Mouse (Mus musculus): ENCODE measurements around the gene Gm20388. TPM values are rescaled to one million over a fixed set of nuclear protein-coding genes. Genes with fewer than 3 reads are reported as not detected.
A peak's percentile ranks its signal among the peaks of the same experiment; 100 is the strongest.

The Gm20388 gene
- polyA plus RNA-seq, 1 experiment, result not detected

GRCm38 (mm10) chr8:124270904-124271303 is 4360.3 kb downstream of the Gm20388 start:
- no peak for TF ChIP-seq CTCF (IDR thresholded peaks at IDR 0.05; ENCODE audit: insufficient read depth, low read depth, low read length)
- TF ChIP-seq POLR2A (IDR thresholded peaks at IDR 0.05; ENCODE audit: insufficient read depth, low read depth, low read length), result no peak
- Histone ChIP-seq H3K4me3 (ENCODE audit: insufficient read depth, low read depth, low read length) (no peak overlapping the region), H3K27ac (ENCODE audit: insufficient read depth, low read depth, low read length) (no peak overlapping the region), H3K4me1 (ENCODE audit: control insufficient read depth, insufficient read depth, low read length) (peaks cover 46% of the 10 kb centered on the region)
- WGBS, result 59% methylated on average over 11 of the region's 11 CpGs

GRCm38 (mm10) chr8:124271518-124271917 is 4360.9 kb downstream of the Gm20388 start:
- Histone ChIP-seq H3K27ac (ENCODE audit: insufficient read depth, low read depth, low read length) (no peak overlapping the region), H3K4me3 (ENCODE audit: insufficient read depth, low read depth, low read length) (no peak overlapping the region), H3K4me1 (ENCODE audit: control insufficient read depth, insufficient read depth, low read length) (peaks cover 46% of the 10 kb centered on the region)
- no peak for TF ChIP-seq POLR2A (IDR thresholded peaks at IDR 0.05; ENCODE audit: insufficient read depth, low read depth, low read length)
- no peak for TF ChIP-seq CTCF (IDR thresholded peaks at IDR 0.05; ENCODE audit: insufficient read depth, low read depth, low read length)
- WGBS, result 96% methylated on average over 12 of the region's 12 CpGs

GRCm38 (mm10) chr8:124272792-124273191 is 4362.2 kb downstream of the Gm20388 start:
- H3K4me3 ChIP-seq (ENCODE audit: insufficient read depth, low read depth, low read length), result no peak overlapping the region
- H3K4me1 ChIP-seq (ENCODE audit: control insufficient read depth, insufficient read depth, low read length), result peaks cover 56% of the 10 kb centered on the region
- TF ChIP-seq POLR2A (IDR thresholded peaks at IDR 0.05; ENCODE audit: insufficient read depth, low read depth, low read length) (no peak), CTCF (IDR thresholded peaks at IDR 0.05; ENCODE audit: insufficient read depth, low read depth, low read length) (no peak)
- WGBS, result 72% methylated on average over 3 of the region's 3 CpGs
- H3K27ac ChIP-seq (ENCODE audit: insufficient read depth, low read depth, low read length), result no peak overlapping the region

- H3K4me3 ChIP-seq (ENCODE audit: insufficient read depth, low read depth, low read length), result no peak overlapping the region
- peaks cover 65% of the 10 kb centered on the region for H3K4me1 ChIP-seq (ENCODE audit: control insufficient read depth, insufficient read depth, low read length)
- H3K27ac ChIP-seq (ENCODE audit: insufficient read depth, low read depth, low read length), result no peak overlapping the region
- no peak for TF ChIP-seq CTCF (IDR thresholded peaks at IDR 0.05; ENCODE audit: insufficient read depth, low read depth, low read length)
- TF ChIP-seq POLR2A (IDR thresholded peaks at IDR 0.05; ENCODE audit: insufficient read depth, low read depth, low read length), result no peak
- 91% methylated on average over 8 of the region's 8 CpGs for WGBS
These were observed 4363.1 kb downstream of the Gm20388 start for GRCm38 (mm10) chr8:124273606-124274218.

GRCm38 (mm10) chr8:124274441-124275120 is 4363.9 kb downstream of the Gm20388 start:
- Histone ChIP-seq H3K27ac (ENCODE audit: insufficient read depth, low read depth, low read length) (no peak overlapping the region), H3K4me1 (ENCODE audit: control insufficient read depth, insufficient read depth, low read length) (peaks cover 69% of the 10 kb centered on the region), H3K4me3 (ENCODE audit: insufficient read depth, low read depth, low read length) (no peak overlapping the region)
- 68% methylated on average over 10 of the region's 10 CpGs for WGBS
- no peak for TF ChIP-seq POLR2A (IDR thresholded peaks at IDR 0.05; ENCODE audit: insufficient read depth, low read depth, low read length)
- no peak for TF ChIP-seq CTCF (IDR thresholded peaks at IDR 0.05; ENCODE audit: insufficient read depth, low read depth, low read length)

GRCm38 (mm10) chr8:124275377-124276071 is 4364.9 kb downstream of the Gm20388 start:
- TF ChIP-seq POLR2A (IDR thresholded peaks at IDR 0.05; ENCODE audit: insufficient read depth, low read depth, low read length) (no peak), CTCF (IDR thresholded peaks at IDR 0.05; ENCODE audit: insufficient read depth, low read depth, low read length) (no peak)
- WGBS, result 57% methylated on average over 10 of the region's 10 CpGs
- peaks cover 68% of the 10 kb centered on the region for H3K4me1 ChIP-seq (ENCODE audit: control insufficient read depth, insufficient read depth, low read length)
- H3K27ac ChIP-seq (ENCODE audit: insufficient read depth, low read depth, low read length), result no peak overlapping the region
- no peak overlapping the region for H3K4me3 ChIP-seq (ENCODE audit: insufficient read depth, low read depth, low read length)

GRCm38 (mm10) chr8:124277951-124278910 is 4367.6 kb downstream of the Gm20388 start:
- Histone ChIP-seq H3K4me1 (ENCODE audit: control insufficient read depth, insufficient read depth, low read length) (peaks cover 65% of the 10 kb centered on the region), H3K27ac (ENCODE audit: insufficient read depth, low read depth, low read length) (peak overlapping the region; percentile 62; the same call in 1 of the 2 replicates), H3K4me3 (ENCODE audit: insufficient read depth, low read depth, low read length) (no peak overlapping the region)
- WGBS, result 69% methylated on average over 24 of the region's 24 CpGs
- TF ChIP-seq POLR2A (IDR thresholded peaks at IDR 0.05; ENCODE audit: insufficient read depth, low read depth, low read length), result no peak
- TF ChIP-seq CTCF (IDR thresholded peaks at IDR 0.05; ENCODE audit: insufficient read depth, low read depth, low read length), result no peak

- Histone ChIP-seq H3K27ac (ENCODE audit: insufficient read depth, low read depth, low read length) (0 out of 2 replicates have a peak overlapping the region, but pooled peaks have one; percentile 44), H3K4me3 (ENCODE audit: insufficient read depth, low read depth, low read length) (no peak overlapping the region), H3K4me1 (ENCODE audit: control insufficient read depth, insufficient read depth, low read length) (peaks cover 64% of the 10 kb centered on the region)
- 85% methylated on average over 7 of the region's 7 CpGs for WGBS
- TF ChIP-seq POLR2A (IDR thresholded peaks at IDR 0.05; ENCODE audit: insufficient read depth, low read depth, low read length), result no peak
- TF ChIP-seq CTCF (IDR thresholded peaks at IDR 0.05; ENCODE audit: insufficient read depth, low read depth, low read length), result no peak
These were observed 4368.5 kb downstream of the Gm20388 start for GRCm38 (mm10) chr8:124278956-124279689.

Measured in olfactory bulb, adult 2 months (tissue).